Mouse (Mus musculus) liver, adult 2 months (tissue): ENCODE measurements at regions not wholly inside any gene's neighbourhood (a gene's known extent, or its start where the extent isn't known, plus 50 kb on each side); places are given as distances from the start of the nearest gene placed in this dataset.

Source experiments
- CTCF ChIP-seq: fragments of 200-500 bp; IDR thresholded peaks from 2 replicates; pipeline ENCODE4 v1.5.1; 2011; ENCODE audit warnings: low read depth, low read length, control low read depth
- POLR2A ChIP-seq: fragments of 200-500 bp; IDR thresholded peaks from 2 replicates; pipeline ENCODE4 v1.6.1; 2011; ENCODE audit warnings: low read length, control low read depth; ENCODE audit not compliant: insufficient read depth; ENCODE audit errors: extremely low read depth

DNA sequence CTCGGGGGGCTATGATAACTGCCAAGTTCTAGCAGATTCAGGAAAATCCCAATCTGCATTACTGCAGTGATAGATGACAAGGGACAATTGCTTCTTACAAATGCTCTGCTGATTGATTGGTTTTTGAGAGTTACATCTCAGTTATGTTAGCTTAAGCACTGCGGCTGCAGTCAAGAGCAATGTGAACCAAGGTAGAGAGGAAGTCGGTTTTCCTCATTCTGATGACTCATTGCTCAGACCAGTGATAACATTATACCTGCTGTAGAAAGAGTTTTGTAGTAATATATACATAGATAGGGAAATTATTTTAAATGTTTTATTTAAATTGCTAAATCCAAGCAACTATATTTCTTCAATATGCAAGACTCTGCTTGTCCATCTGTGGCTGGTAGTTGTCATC is 126.0 kb upstream of the Man1a start:
- TF ChIP-seq POLR2A: no peak
- no peak for TF ChIP-seq CTCF
